Mouse (Mus musculus) retina, adult 2 months (tissue): ENCODE measurements around the gene Kcnh5.

ENCODE experiments used
- DNase-seq: peaks from one replicate; pipeline ENCODE4 v3.0.0-alpha.2; 2012; ENCODE audit warnings: low read depth, low spot score

The Kcnh5 gene

GRCm38 (mm10) chr12:75176691-75177645 lies at the start of gene Kcnh5:
Gene Kcnh5, minus strand, starts transcription at chr12:75177332.
- no peak for DNase-seq

DNA sequence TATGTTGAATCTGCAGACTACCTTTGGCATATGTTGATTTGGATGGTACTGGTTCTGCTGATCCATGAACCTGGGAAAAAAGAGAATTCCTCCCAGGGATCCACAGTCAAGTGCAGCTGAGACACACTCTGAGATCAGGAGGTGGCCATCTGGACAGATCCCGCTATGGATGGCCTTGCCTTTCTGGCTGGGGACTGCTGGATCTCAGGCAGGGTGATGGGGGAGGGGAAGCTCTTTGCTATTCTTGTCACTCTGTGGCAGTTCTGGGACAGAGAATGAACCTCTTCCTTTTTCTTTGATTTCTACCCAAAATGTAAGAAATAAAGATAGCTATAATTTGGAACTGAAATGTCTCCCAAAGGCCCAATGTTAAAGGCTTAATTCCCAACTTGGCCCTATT lies 46.8 kb upstream of the Kcnh5 start:
- DNase-seq: no peak

DNA sequence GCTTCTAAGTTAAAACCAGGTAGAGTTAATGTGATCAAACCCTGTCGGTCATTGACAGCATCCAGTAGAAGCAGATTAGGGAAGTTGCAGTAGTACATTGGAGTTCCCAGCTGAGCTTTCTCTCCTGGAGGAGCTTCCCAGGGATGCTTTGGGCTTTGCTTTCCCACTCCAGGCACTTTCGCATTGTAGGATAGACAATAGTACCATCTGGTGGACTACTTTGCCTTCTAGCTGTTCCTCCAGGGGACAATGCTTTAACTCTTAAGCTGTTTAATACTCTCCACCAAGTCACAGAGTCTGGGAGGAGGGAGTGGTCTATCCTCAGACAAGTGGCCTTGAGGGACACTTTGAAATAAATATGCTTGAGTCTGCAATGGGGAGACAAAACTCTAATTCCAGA lies 12.3 kb upstream of the Kcnh5 start:
- no peak for DNase-seq

GRCm38 (mm10) chr12:75182646-75183045 lies 5.5 kb upstream of the Kcnh5 start:
- DNase-seq: no peak

DNA sequence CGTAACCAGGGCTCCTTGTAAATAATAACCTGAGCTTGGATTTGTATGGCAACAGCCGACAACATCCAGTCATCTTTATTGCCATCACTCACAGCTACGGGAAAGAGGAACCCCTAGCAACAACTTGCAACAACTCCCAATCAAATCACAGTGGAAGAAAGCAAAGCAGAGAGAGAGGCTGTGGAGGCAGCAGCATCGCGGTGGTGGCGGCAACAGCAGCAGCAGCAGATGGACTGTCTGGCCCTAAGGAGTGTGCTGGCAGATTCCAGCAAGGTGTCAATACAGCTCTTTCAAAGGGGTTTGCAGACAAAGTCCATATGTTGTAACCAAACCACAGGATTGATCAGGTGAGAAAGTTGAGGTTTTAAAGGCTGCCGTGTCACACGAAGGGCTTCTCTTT lies 2.4 kb upstream of the Kcnh5 start:
- DNase-seq: no peak

GRCm38 (mm10) chr12:75177646-75178030 lies 506 bp upstream of the Kcnh5 start:
- DNase-seq: no peak

GRCm38 (mm10) chr12:75175931-75176565 lies 1.1 kb downstream of the Kcnh5 start:
- DNase-seq: no peak

- no peak for DNase-seq
These were observed 6.2 kb downstream of the Kcnh5 start for GRCm38 (mm10) chr12:75170970-75171369.

- DNase-seq: no peak
These were observed 24.0 kb downstream of the Kcnh5 start for GRCm38 (mm10) chr12:75153076-75153568.

DNA sequence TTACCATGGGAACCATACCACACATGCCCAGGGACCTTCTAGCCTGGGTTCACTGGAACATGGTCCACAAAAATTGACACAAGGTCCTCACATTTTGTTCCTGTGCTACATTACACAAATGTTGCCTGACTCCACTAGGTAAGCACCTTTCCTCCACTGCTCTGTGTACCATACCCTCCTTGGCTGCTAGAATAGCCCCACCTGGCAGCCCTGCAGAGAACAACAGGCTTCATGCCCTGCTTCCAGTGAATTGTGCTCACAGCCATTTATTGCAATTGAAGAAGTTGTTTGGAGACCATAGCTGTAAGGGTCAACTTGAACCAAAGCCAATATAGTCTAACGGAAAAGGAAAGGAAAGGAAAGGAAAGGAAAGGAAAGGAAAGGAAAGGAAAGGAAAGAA lies 37.3 kb downstream of the Kcnh5 start:
- DNase-seq: no peak

- DNase-seq: no peak
These were observed 85.2 kb downstream of the Kcnh5 start for GRCm38 (mm10) chr12:75091921-75092320.

DNA sequence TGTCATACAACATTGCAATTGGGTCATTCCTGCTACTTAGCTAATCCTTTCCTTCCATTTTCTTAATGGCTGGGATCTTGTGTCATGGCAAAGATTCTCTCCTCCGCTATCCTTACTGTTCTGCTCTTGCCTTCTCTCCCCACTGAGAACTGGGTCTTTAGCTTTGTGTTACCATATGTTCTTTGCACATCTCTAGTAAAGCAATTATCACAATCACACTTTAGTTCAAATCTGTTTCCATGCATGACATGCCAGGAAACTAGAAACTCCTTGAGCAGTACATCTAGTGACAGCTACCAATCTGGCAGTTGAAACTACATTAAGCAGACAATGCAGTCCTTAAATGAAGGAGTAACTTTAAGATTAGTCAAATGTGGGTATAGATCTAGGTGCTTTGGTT lies 86.2 kb downstream of the Kcnh5 start:
- DNase-seq: no peak

GRCm38 (mm10) chr12:75077175-75077574 lies 100.0 kb downstream of the Kcnh5 start:
- DNase-seq: no peak

DNA sequence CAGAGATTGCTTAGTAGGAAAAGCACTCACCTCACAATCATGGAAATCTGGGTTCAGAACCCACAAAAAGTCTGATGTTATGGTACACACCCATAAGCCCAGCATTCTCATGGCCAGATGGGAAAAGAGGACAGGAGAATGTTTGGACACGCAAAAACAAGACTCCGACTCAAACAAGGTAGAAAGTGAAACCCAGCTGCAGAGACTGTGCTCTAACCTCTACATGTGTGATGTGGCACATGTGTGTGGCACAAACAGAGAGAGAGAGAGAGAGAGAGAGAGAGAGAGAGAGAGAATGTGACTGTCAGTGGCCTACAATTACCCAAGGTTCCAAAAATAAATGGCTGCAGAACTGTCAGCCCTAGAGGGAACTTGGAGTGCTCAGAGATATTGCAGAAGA lies 106.1 kb downstream of the Kcnh5 start:
- no peak for DNase-seq

GRCm38 (mm10) chr12:75062571-75062970 lies 114.6 kb downstream of the Kcnh5 start:
- DNase-seq: no peak

GRCm38 (mm10) chr12:75061731-75062130 lies 115.4 kb downstream of the Kcnh5 start:
- DNase-seq: no peak

DNA sequence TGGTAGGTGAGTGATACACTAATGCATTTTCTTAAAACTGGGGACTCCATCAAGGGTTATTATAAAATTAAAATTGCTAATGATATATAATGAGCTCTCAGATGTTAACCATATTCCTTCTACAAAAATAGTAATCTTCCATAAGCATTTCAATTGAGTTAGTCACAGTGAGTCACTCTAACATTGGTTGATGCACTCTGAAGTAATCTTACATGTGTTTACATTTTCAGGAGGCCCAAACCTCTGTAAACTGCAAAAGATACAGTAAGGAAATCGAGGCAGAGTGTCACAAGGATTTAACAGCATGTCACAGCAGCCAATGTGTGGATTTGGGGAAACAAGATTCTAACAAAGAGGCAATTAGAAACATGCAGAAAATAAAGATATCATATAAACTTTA lies 123.4 kb downstream of the Kcnh5 start:
- no peak for DNase-seq

GRCm38 (mm10) chr12:75036694-75037093 lies 140.4 kb downstream of the Kcnh5 start:
- DNase-seq: no peak

DNA sequence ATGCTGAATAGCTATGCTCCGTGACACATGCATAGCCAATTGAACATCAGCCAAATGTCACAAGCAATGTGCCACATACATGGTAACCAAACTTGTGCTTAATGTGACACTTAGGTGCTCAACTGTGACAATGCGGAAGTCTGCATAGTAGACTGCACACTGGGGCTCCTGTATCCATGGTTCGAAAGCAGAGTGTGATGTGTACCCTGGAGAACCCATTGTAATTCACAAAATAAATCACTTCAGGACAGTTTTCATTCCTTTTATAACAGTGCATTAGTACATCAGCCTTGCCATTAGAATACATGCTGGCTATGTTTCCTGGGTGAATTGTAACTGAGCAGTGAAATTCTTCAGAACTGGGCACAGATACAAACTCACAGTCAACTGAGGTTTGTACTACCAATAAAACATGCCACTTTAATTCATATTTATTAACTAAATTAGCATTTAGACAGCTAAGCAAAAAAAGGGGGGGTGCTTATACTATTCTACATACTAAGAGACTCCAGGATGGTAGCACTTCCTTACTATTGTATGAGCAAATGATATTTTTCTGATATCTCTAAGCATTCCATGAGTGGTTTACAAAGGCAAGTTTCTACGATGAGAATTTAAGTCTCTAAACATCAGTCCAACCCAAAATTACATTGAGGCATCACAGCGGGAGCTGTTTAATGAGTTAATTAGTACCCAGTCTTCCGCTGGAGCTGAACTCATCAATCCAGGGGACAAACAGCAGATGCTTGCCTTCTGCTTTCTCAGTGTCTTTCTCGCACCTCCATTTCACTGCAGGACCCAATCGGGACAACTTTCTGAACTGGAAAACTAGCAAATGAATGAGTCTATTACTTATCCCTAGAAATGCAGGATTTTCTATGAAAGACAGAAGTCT lies 144.9 kb downstream of the Kcnh5 start:
- no peak for DNase-seq

DNA sequence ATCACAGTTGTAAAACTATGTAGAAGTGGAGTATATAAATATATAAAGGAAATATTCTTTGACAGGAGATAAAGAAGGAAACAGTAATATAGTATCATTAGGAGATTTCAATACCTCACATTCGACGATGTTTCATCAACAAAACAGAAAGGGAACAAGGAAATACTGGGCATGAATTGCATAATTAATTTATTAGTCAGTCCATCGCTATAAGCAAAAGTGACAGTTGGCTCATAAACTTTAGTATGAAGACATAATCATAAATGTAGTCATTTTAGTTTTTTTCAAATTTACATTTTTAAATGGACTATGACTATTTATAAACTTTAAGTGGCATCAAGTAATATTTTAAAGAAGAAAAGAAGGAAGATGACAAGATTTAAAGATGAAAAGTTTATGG lies 205.9 kb downstream of the Kcnh5 start:
- DNase-seq: no peak

DNA sequence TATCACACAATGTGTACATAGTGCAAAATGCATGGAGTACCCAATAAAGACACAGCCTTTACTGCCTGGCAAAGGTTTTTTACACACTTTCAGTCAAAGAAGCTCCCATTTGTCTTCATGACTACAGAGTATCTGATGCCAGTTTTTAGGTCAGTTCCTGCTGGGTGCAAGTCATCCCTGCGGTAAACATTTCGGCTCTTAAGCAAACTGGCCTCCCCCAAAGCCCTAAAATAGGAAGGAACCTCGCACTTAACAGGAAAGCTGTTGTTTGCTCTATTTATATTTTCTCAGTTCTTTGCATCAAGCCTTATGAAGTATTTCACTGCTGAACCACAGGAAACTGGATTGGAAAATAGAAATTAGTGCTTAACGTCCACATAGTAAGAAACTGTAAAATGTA lies 207.7 kb downstream of the Kcnh5 start:
- DNase-seq: no peak

GRCm38 (mm10) chr12:74966266-74966665 lies 210.9 kb downstream of the Kcnh5 start:
- DNase-seq: no peak
